ENCODE assay signal across 19 mouse cellular contexts in genomic region chr1:127441736-127442135, GRCm38 (mm10).
DNase-seq lines count a peak whose midpoint lies in the region; ATAC-seq and TF ChIP-seq lines count a peak whose summit lies in the region.
"Had no signal": no experiment of that assay in that cellular context is flagged by ENCODE, and none has a peak within 500 bp of the region (broad histone marks: within the 10 kb centered on the region; RNA-seq: fewer than 3 reads in every experiment).

No protein-coding gene starts in this region.

- no peak overlapping the region for H3K9ac ChIP-seq in kidney, embryonic 15.5 days
- H3K9ac ChIP-seq in intestine, postnatal 0 days (ENCODE audit: low read depth, low read length) = no peak overlapping the region
- H3K9ac ChIP-seq: forebrain, embryonic 13.5 days; lung, embryonic 14.5 days; neural tube, embryonic 13.5 days had no signal

- 45% methylated on average over 3 of the region's 3 CpGs for WGBS in kidney, embryonic 15.5 days
- 64% methylated on average over 3 of the region's 3 CpGs for WGBS in intestine, postnatal 0 days

- H3K4me2 ChIP-seq in kidney, embryonic 15.5 days = no peak overlapping the region
- H3K4me2 ChIP-seq in intestine, postnatal 0 days (replicated peaks; ENCODE audit: low read depth) = no peak overlapping the region
- H3K4me2 ChIP-seq: forebrain, embryonic 13.5 days; liver, embryonic 11.5 days; lung, embryonic 14.5 days; neural tube, embryonic 13.5 days had no signal

- H3K4me1 ChIP-seq in kidney, embryonic 15.5 days = peaks cover 68% of the 10 kb centered on the region
- no peaks in the 10 kb centered on the region for H3K4me1 ChIP-seq in intestine, postnatal 0 days (replicated peaks; ENCODE audit: control insufficient read depth, insufficient read depth, low read length)

- ATAC-seq in CD4-positive, CD25-positive, alpha-beta regulatory T cell, adult 4 months = no peak
- no peak for ATAC-seq in kidney, embryonic 15.5 days (replicated peaks; ENCODE audit: low FRiP score)
- no peak for ATAC-seq in intestine, postnatal 0 days
- ATAC-seq: forebrain, embryonic 13.5 days had no signal

- 0 out of 2 replicates have a peak overlapping the region, but pooled peaks have one; percentile 23 for H3K27ac ChIP-seq in kidney, embryonic 15.5 days
- H3K27ac ChIP-seq in intestine, postnatal 0 days (ENCODE audit: low read depth, low read length) = no peak overlapping the region
- H3K27ac ChIP-seq: forebrain, embryonic 13.5 days; neural tube, embryonic 13.5 days had no signal

- H3K27me3 ChIP-seq in kidney, embryonic 15.5 days = no peaks in the 10 kb centered on the region
- no peaks in the 10 kb centered on the region for H3K27me3 ChIP-seq in intestine, postnatal 0 days (replicated peaks; ENCODE audit: control insufficient read depth, insufficient read depth, low read length)
- H3K27me3 ChIP-seq: forebrain, embryonic 13.5 days; megakaryocyte, embryonic 14.5 days; neural tube, embryonic 13.5 days had no signal

- H3K4me3 ChIP-seq in kidney, embryonic 15.5 days (replicated peaks) = no peak overlapping the region
- no peak overlapping the region for H3K4me3 ChIP-seq in intestine, postnatal 0 days (ENCODE audit: low read depth, low read length)
- H3K4me3 ChIP-seq: forebrain, embryonic 13.5 days; megakaryocyte, embryonic 14.5 days; neural tube, embryonic 13.5 days had no signal

- H3K9me3 ChIP-seq in kidney, embryonic 15.5 days (replicated peaks) = no peaks in the 10 kb centered on the region
- H3K9me3 ChIP-seq in intestine, postnatal 0 days (ENCODE audit: control insufficient read depth) = no peaks in the 10 kb centered on the region
- H3K9me3 ChIP-seq: forebrain, embryonic 13.5 days; megakaryocyte, embryonic 14.5 days; neural tube, embryonic 13.5 days had no signal

- DNase-seq in CD4-positive, CD25-positive, alpha-beta regulatory T cell, adult 2 months (ENCODE audit: low read depth, low spot score) = peak; percentile 53
- no peak for DNase-seq in kidney, adult 11 months
- DNase-seq in CD4-positive helper T cell, adult 2 months (ENCODE audit: low read depth, low spot score) = peak; percentile 20
- DNase-seq in cerebellum, postnatal 36 days = no peak
- no peak for DNase-seq in layer of hippocampus, postnatal 10 days (ENCODE audit: low spot score in 2 of 2)
- DNase-seq: adrenal gland, postnatal 25 days; cerebellum, adult 9-10 months; heart, postnatal 4 days; kidney, adult 18-20 months; layer of hippocampus, postnatal 36 days; lung, embryonic 14.5 days; right cerebral cortex, postnatal 14 days had no signal

- TF ChIP-seq CTCF in intestine, postnatal 0 days (IDR thresholded peaks at IDR 0.05; ENCODE audit: low read depth) = peak; percentile 37; the same call in 1 of the 2 replicates

- peaks cover 5% of the 10 kb centered on the region; the same call in 1 of the 2 replicates for H3K36me3 ChIP-seq in kidney, embryonic 15.5 days
- peaks cover 15% of the 10 kb centered on the region; the same call in 1 of the 2 replicates for H3K36me3 ChIP-seq in intestine, postnatal 0 days (ENCODE audit: control insufficient read depth, insufficient read depth)

Comparison
In these comparisons a context has a peak if more than half of its experiments do, and no peak if none do; other contexts are left out.
1. DNase-seq: peak in CD4-positive, CD25-positive, alpha-beta regulatory T cell, adult 2 months (single experiment) and CD4-positive helper T cell, adult 2 months (single experiment); none in kidney, adult 11 months (single experiment), cerebellum, postnatal 36 days (0 of 2) and layer of hippocampus, postnatal 10 days (0 of 2).